Mouse (Mus musculus) lung, embryonic 14.5 days (tissue): ENCODE data around the gene Hipk2. TPM values are rescaled to one million over a fixed set of nuclear protein-coding genes. Genes with fewer than 3 reads are reported as not detected.

Source experiments
- ATAC-seq: fragments of 200-750 bp; cut with Nextera tagmentation; 2 replicates; pipeline ENCODE4 v1.8.0; 2017; ENCODE audit warnings: mild to moderate bottlenecking, moderate TSS enrichment, moderate library complexity; ENCODE audit not compliant: insufficient read depth
- DNase-seq: peaks from one replicate; pipeline ENCODE4 v3.0.0-alpha.2; 2015
- H3K27ac ChIP-seq: fragments of 300-500 bp; sonication (generic); 2 replicates; pipeline ENCODE4 v1.5.1; 2014; ENCODE audit warnings: low read depth, mild to moderate bottlenecking, moderate library complexity
- H3K27me3 ChIP-seq: fragments of 300-500 bp; sonication (generic); 2 replicates; pipeline ENCODE4 v1.6.1; 2014; ENCODE audit warnings: low read length, control low read depth; ENCODE audit not compliant: insufficient read depth
- H3K36me3 ChIP-seq: fragments of 300-500 bp; sonication (generic); 2 replicates; pipeline ENCODE4 v1.6.1; 2014; ENCODE audit warnings: control low read depth; ENCODE audit not compliant: insufficient read depth
- H3K4me1 ChIP-seq: fragments of 300-500 bp; sonication (generic); 2 replicates; pipeline ENCODE4 v1.6.1; 2014; ENCODE audit warnings: antibody characterized with exemption, control low read depth; ENCODE audit not compliant: insufficient read depth
- H3K4me2 ChIP-seq: fragments of 300-500 bp; sonication (generic); 2 replicates; pipeline ENCODE4 v1.6.1; 2014; ENCODE audit warnings: mild to moderate bottlenecking
- H3K4me3 ChIP-seq: fragments of 300-500 bp; sonication (generic); 2 replicates; pipeline ENCODE4 v1.5.1; 2014; ENCODE audit warnings: low read depth, low read length
- H3K9ac ChIP-seq: fragments of 300-500 bp; sonication (generic); 2 replicates; pipeline ENCODE4 v1.6.1; 2014
- H3K9me3 ChIP-seq: fragments of 300-500 bp; sonication (generic); 2 replicates; pipeline ENCODE4 v1.6.1; 2016; ENCODE audit warnings: low read depth, low read length, control low read depth
- CTCF ChIP-seq: IDR thresholded peaks from 2 replicates; pipeline ENCODE4 v1.5.1; 2016; ENCODE audit warnings: antibody characterized with exemption, low read depth
- WGBS: fragments of 180-500 bp; shearing (Covaris S2); extraction: QIAGEN DNeasy Blood & Tissue Kit; methylation state at CpG from one replicate; pipeline ENCODE4 v1.1.7; 2014; 5-methylcytosine and 5-hydroxymethylcytosine counted together
- polyA plus RNA-seq: library from polyadenylated mRNA; unstranded; fragments of >200 nt; fragmentation: Nextera tagmentation; extraction: Ambion mirVana; gene quantifications from 2 replicates; pipeline ENCODE4 v1.2.1, GENCODE M21; 2014

The Hipk2 gene
- polyA plus RNA-seq, 1 experiment from 2014 or later, result 20.8 TPM

DNA sequence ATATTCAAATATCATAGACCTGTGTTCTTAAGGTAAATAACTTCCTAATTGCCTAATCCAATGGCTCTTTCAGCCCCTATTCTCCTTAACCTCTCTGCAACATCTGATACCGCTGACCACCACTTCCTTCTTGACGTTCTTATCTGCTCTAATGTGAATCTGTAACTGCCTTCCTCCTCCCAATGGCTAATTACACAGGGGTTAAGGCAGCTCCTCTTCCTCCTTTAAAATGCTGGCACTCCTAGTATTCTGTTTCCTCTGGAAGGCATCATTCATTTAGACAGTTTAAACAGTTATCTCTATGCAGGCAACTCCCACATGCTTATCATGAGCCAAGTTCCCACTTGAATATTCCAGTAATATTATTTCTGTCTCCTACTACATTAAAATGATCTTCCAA is 54.3 kb downstream of the Hipk2 start:
- DNase-seq (no peak), ATAC-seq (no peak)
- Histone ChIP-seq H3K27ac (no peak overlapping the region), H3K27me3 (no peaks in the 10 kb centered on the region), H3K4me3 (no peak overlapping the region), H3K9ac (no peak overlapping the region), H3K36me3 (peaks cover 23% of the 10 kb centered on the region), H3K9me3 (no peaks in the 10 kb centered on the region), H3K4me1 (no peaks in the 10 kb centered on the region), H3K4me2 (no peak overlapping the region)
- 58% methylated on average over 2 of the region's 2 CpGs for WGBS
- TF ChIP-seq CTCF, result no peak

DNA sequence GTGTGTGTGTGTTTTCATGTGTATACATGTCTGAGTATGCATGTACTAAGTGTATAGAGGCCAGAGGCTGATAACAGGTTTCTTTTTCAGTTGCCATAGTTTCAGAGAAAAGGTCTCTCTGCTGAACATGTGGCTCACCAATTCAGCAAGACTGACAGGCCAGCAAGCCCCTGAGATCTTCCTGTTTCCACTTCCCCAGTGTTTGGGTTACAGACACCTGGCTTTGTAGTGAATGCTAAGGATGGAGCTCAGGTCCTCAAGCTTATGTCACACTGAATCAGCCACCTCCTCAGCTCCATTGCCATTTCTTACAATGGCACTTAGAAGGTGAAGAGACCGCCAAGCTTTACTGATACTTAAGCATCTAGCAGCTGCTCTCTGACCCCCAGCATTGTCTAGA is 55.1 kb downstream of the Hipk2 start:
- TF ChIP-seq CTCF, result no peak
- Histone ChIP-seq H3K4me3 (no peak overlapping the region), H3K27ac (no peak overlapping the region), H3K9ac (no peak overlapping the region), H3K36me3 (peaks cover 30% of the 10 kb centered on the region), H3K27me3 (no peaks in the 10 kb centered on the region), H3K9me3 (no peaks in the 10 kb centered on the region), H3K4me2 (no peak overlapping the region), H3K4me1 (no peaks in the 10 kb centered on the region)
- DNase-seq, result no peak
- no peak for ATAC-seq
- WGBS, result 96% methylated on average over 1 of the region's 1 CpGs

DNA sequence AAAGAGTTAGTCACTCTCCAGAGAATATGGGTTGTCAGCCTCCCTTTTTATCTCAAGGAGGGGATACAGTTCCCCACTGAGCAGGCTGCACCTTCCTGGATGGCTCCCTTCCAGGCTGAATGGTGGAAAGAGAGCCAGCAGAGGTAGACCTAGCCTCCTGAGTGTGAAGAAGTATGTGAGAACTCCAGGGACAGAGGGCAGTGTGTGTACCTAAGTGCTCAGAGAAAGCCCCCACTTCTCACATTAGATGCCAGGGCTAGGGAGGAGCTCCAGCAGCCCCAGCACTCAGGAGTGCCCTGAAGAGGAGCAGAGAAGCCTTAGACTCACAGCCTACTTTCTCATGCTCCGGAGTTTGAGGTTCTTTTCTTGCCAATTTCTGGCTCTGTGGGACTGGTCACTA is 59.7 kb downstream of the Hipk2 start:
- 85% methylated on average over 1 of the region's 1 CpGs for WGBS
- ATAC-seq (no peak), DNase-seq (peak; percentile 16)
- no peaks in the 10 kb centered on the region for H3K9me3 ChIP-seq
- H3K9ac ChIP-seq, result no peak overlapping the region
- no peak overlapping the region for H3K4me2 ChIP-seq
- no peaks in the 10 kb centered on the region for H3K27me3 ChIP-seq
- no peaks in the 10 kb centered on the region for H3K4me1 ChIP-seq
- peaks cover 46% of the 10 kb centered on the region for H3K36me3 ChIP-seq
- TF ChIP-seq CTCF, result no peak
- H3K27ac ChIP-seq, result no peak overlapping the region
- H3K4me3 ChIP-seq, result no peak overlapping the region

DNA sequence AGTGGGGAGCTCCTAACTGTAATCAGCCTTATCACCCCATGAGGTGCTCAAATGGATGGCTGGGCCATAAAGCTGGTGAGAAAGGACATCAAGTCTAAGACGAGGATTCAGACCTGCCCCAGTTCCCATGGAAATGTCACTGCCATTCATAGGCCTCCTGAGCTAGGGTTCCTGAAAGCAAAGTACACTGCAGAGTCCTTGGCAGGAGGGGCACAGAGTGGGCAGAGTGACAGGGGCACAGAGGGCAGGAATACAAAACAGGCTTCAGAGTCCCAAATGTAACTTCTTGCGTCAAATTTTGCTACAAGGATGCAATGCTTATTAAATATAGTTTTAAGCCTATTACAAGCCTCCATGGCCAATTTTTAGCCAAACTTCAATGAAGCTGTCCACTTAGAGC is 60.4 kb downstream of the Hipk2 start:
- H3K4me3 ChIP-seq, result no peak overlapping the region
- ATAC-seq (no peak), DNase-seq (no peak)
- peaks cover 46% of the 10 kb centered on the region for H3K36me3 ChIP-seq
- no peaks in the 10 kb centered on the region for H3K9me3 ChIP-seq
- H3K4me1 ChIP-seq, result no peaks in the 10 kb centered on the region
- 80% methylated on average over 2 of the region's 2 CpGs for WGBS
- no peak overlapping the region for H3K27ac ChIP-seq
- H3K27me3 ChIP-seq, result no peaks in the 10 kb centered on the region
- H3K4me2 ChIP-seq, result no peak overlapping the region
- TF ChIP-seq CTCF, result no peak
- no peak overlapping the region for H3K9ac ChIP-seq

DNA sequence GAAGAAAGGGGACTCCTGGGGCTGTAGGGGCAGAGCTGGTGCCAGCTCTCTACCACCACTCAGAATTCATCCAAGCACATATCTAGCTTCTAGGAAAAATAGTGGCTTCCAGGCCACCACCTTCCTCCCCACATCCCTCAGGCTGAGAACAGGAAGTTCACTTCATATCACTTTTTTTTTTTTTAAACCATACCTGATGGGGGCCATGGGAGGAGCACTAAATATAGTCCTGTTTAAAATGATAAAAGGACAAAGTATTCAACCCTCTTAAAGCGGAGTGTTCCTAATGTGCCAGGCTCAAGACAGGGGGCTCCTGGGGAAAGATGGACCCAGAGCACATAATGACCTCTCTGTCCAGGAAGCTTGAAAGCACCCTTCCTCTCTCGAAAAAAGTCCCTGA is 61.3 kb downstream of the Hipk2 start:
- ATAC-seq, result no peak
- TF ChIP-seq CTCF, result no peak
- WGBS, result 82% methylated on average over 2 of the region's 2 CpGs
- Histone ChIP-seq H3K27ac (no peak overlapping the region), H3K9ac (no peak overlapping the region), H3K27me3 (no peaks in the 10 kb centered on the region), H3K9me3 (no peaks in the 10 kb centered on the region), H3K4me1 (no peaks in the 10 kb centered on the region), H3K4me3 (no peak overlapping the region), H3K4me2 (no peak overlapping the region), H3K36me3 (peaks cover 46% of the 10 kb centered on the region)
- DNase-seq, result no peak

DNA sequence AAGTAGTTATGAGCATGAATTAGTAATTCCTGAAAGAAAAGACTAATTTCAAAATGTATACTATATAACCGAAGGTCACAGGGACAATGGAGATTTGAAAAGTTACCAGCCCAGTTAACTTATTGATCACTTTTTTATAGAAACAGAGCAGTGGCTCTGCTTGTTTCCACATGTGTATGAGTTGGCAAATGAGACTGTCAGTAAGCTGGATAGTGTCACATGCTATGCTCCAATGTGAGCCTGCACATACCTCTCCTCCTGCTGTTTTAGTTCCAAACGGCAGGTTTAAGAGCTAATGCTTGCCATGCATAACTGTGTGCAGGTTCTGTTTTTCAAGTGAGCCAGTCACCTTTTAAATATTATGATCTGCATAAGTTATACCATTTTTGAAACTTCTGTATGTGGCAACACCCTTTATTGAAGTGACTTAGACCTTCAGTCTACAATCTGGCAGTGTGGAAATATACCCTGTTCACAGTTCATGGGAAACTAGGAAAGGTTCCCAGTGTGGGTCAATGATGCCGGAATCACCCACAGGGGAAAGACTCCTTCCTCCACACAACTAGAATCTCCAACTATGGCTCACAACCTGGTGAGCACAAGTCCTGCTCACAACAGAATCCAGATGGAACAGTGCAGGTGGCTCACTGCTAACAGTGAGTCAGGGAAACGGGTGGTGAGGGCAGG is 64.4 kb downstream of the Hipk2 start:
- TF ChIP-seq CTCF, result no peak
- ATAC-seq (no peak), DNase-seq (no peak)
- Histone ChIP-seq H3K4me1 (no peaks in the 10 kb centered on the region), H3K4me3 (no peak overlapping the region), H3K9ac (no peak overlapping the region), H3K36me3 (peaks cover 22% of the 10 kb centered on the region), H3K27me3 (no peaks in the 10 kb centered on the region), H3K4me2 (no peak overlapping the region), H3K27ac (no peak overlapping the region), H3K9me3 (no peaks in the 10 kb centered on the region)
- whole genome bisulfite sequencing, result 77% methylated on average over 4 of the region's 4 CpGs

DNA sequence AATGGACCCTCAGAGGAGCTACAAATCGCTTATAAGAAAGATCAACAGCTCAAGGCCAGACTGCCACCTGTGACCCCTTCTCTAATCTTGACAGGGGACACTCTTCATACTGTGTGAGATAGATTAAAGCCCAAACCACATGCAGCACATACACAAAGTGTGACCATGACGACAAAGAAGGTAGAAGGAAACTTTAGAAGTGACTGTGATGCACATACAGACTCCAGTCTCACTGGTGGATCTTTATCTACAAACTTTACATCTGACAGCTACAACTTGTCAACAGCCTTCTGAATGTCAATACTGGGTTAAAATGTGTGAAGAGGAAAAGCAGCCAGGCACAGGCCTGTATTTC is 65.9 kb downstream of the Hipk2 start:
- ATAC-seq, result no peak
- no peak overlapping the region for H3K4me3 ChIP-seq
- no peak overlapping the region for H3K27ac ChIP-seq
- no peaks in the 10 kb centered on the region for H3K4me1 ChIP-seq
- DNase-seq, result no peak
- WGBS, result 10% methylated on average over 2 of the region's 2 CpGs
- H3K9ac ChIP-seq, result no peak overlapping the region
- no peak overlapping the region for H3K4me2 ChIP-seq
- no peaks in the 10 kb centered on the region for H3K27me3 ChIP-seq
- no peaks in the 10 kb centered on the region for H3K9me3 ChIP-seq
- no peak for TF ChIP-seq CTCF
- H3K36me3 ChIP-seq, result peaks cover 12% of the 10 kb centered on the region
